In the genomic region with DNA sequence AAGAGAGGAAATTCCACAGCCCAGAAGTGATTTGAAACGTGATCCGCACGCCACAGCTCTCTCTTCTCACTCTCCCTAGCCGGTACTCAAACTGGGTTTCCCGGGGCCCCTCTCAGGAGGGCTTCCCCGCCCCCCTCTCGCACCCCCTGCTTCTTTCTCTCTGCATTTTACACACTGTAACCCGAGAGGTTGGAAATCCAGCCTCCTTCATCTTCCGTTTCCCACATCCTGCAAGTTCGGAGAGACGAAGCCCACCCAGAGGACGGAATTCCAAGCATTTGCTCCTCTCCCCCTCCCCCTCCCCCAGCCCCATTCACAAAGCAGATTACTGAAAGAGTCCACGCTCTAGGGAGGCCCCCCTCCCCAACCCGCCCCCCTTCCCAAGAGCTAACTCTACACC, we compare ENCODE assay signal across 10 mouse cellular contexts. TPM values are rescaled to one million over a fixed set of nuclear protein-coding genes. Genes with fewer than 3 reads are reported as not detected.
DNase-seq lines count a peak whose midpoint lies in the region; ATAC-seq and TF ChIP-seq lines count a peak whose summit lies in the region.
"Had no signal": no experiment of that assay in that cellular context is flagged by ENCODE, and none has a peak within 500 bp of the region (broad histone marks: within the 10 kb centered on the region; RNA-seq: fewer than 3 reads in every experiment).

No protein-coding gene starts in this region.

- H3K36me3 ChIP-seq in limb, embryonic 13.5 days, result no peaks in the 10 kb centered on the region

- under 1% methylated on average over 13 of the region's 14 CpGs for WGBS in limb, embryonic 13.5 days

- no peak for TF ChIP-seq CTCF in embryonic fibroblast, embryonic 13.5 days (IDR thresholded peaks at IDR 0.05; ENCODE audit: borderline replicate concordance, insufficient read depth, low read length)

- no peak overlapping the region for H3K4me3 ChIP-seq in embryonic fibroblast, embryonic 13.5 days (ENCODE audit: insufficient read depth, low read length)
- H3K4me3 ChIP-seq in limb, embryonic 13.5 days, result peak overlapping the region; percentile 33

- DNase-seq in kidney, postnatal 4 days, result peak; percentile 67 to 78
- DNase-seq in kidney, adult 9 months, result no peak
- peak; percentile 78 for DNase-seq in retina, embryonic 14.5 days (ENCODE audit: low spot score)
- DNase-seq in c-Kit-positive CD71-positive TER-119-positive erythroid progenitor cells, embryonic 14.5 days (ENCODE audit: low spot score), result no peak
- DNase-seq in spleen, postnatal 10 days (ENCODE audit: low spot score in 2 of 2), result no peak
- no peak for DNase-seq in cerebellum, postnatal 25 days
- DNase-seq: kidney, postnatal 14 days; right cerebral cortex, postnatal 25 days had no signal

- TF ChIP-seq POLR2A in embryonic fibroblast, embryonic 13.5 days (IDR thresholded peaks at IDR 0.05; ENCODE audit: low read depth, low read length), result no peak

- H3K4me1 ChIP-seq in embryonic fibroblast, embryonic 13.5 days (ENCODE audit: control insufficient read depth, insufficient read depth, low read length), result peaks cover 11% of the 10 kb centered on the region
- peaks cover 60% of the 10 kb centered on the region for H3K4me1 ChIP-seq in limb, embryonic 13.5 days

- no peaks in the 10 kb centered on the region for H3K9me3 ChIP-seq in limb, embryonic 13.5 days

- no peaks in the 10 kb centered on the region for H3K27me3 ChIP-seq in limb, embryonic 13.5 days

- H3K4me2 ChIP-seq in limb, embryonic 13.5 days (replicated peaks), result peak overlapping the region; percentile 63

- H3K9ac ChIP-seq in limb, embryonic 13.5 days, result peak overlapping the region; percentile 59

- peak overlapping the region; percentile 46 for H3K27ac ChIP-seq in embryonic fibroblast, embryonic 13.5 days (ENCODE audit: insufficient read depth, low read length)
- peak overlapping the region; percentile 92 for H3K27ac ChIP-seq in limb, embryonic 13.5 days

- peak; percentile 91 for ATAC-seq in limb, embryonic 13.5 days (ENCODE audit: low FRiP score, low read depth)

RNA-seq across cellular contexts. Expression of a gene that starts 26.5 kb away (rescaled TPM):
- 27.5 and 30.7 TPM in 2 replicates for polyA plus RNA-seq in embryonic fibroblast, embryonic 13.5 days (2011; ENCODE audit: insufficient read length, low read depth, missing spikeins)
- polyA plus RNA-seq in limb, embryonic 13.5 days (2015; fragmentation: Nextera tagmentation; extraction: Ambion mirVana), result 18.9 and 22.3 TPM in 2 replicates

Comparison
In these comparisons a context has a peak if more than half of its experiments do, and no peak if none do; other contexts are left out.
1. DNase-seq: peak in kidney, postnatal 4 days (2 of 2) and retina, embryonic 14.5 days (single experiment); none in kidney, adult 9 months (single experiment), c-Kit-positive CD71-positive TER-119-positive erythroid progenitor cells, embryonic 14.5 days (single experiment), spleen, postnatal 10 days (0 of 2) and cerebellum, postnatal 25 days (0 of 2).